Mouse (Mus musculus) gastrocnemius, adult 2 months (tissue): ENCODE measurements around the gene Dusp3. TPM values are rescaled to one million over a fixed set of nuclear protein-coding genes. Genes with fewer than 3 reads are reported as not detected.

Source experiments
- DNase-seq: peaks from one replicate; pipeline ENCODE4 v3.0.0; 2022
- H3K27ac ChIP-seq: fragments of 200-600 bp; 2 replicates; pipeline ENCODE4 v1.8.1; 2022; ENCODE audit warnings: mild to moderate bottlenecking
- H3K4me3 ChIP-seq: fragments of 200-600 bp; 2 replicates; pipeline ENCODE4 v1.8.1; 2022; ENCODE audit warnings: mild to moderate bottlenecking, moderate library complexity
- CTCF ChIP-seq: fragments of 200-600 bp; IDR thresholded peaks from 2 replicates; pipeline ENCODE4 v1.8.1; 2022; ENCODE audit warnings: antibody characterized with exemption, mild to moderate bottlenecking, moderate library complexity
- intact Hi-C: fragments of 180-260 bp; cut with DNase I; formaldehyde crosslinking; loops from one replicate; pipeline ENCODE4 v1.15.1; 2025
- total RNA-seq, 2 experiments: library from RNA; stranded (reverse); gene quantifications; 2 replicates each; pipeline ENCODE4 v1.2.3; 2021

Dusp3 gene
- total RNA-seq, 2 experiments from 2014 or later, result 123 to 129 TPM

DNA sequence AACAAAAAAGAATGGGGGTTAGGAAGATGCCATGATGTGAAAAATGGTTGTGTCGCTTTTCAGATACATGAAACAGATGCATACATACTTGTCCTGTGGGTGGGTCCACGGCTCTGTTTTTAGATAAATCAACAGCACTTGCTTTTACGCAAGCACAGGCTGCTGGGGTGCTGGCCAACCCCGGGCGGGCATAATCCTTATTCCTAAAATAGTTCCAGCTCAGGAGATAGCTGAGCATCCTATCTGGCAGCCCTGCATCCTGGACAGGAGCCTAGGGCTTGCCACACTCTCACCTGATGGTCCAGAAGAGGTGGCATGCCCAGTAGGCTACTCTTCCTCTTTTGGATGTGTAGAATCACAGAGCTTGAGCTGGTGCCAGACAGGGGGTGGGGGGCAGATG lies 36.8 kb downstream of the Dusp3 start:
- intact Hi-C loops, result no loop called here
- Histone ChIP-seq H3K27ac (no peak overlapping the region), H3K4me3 (no peak overlapping the region)
- DNase-seq, result peak; percentile 52
- no peak for TF ChIP-seq CTCF

DNA sequence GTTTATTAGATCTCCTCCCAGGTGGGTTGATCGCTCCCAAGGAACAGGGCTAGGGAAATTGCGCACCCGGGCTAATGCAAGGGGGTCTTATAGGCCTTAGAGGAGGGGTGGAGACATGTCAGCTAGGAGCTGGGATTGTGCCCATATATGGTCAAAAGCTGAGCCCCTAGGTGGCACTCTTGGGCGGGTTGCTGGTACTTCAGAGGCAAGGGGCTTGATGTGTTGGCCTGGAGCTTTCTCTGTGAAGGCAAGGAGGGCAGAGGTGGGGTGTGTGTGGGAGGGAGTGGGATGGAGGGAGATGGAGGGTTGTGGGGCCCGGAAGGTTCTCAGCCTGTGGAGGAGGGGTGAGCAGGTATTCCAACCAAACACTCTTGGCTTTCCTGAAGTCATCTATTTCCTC lies 40.3 kb downstream of the Dusp3 start:
- Histone ChIP-seq H3K4me3 (no peak overlapping the region), H3K27ac (no peak overlapping the region)
- DNase-seq, result no peak
- intact Hi-C loops, result no loop called here
- no peak for TF ChIP-seq CTCF

DNA sequence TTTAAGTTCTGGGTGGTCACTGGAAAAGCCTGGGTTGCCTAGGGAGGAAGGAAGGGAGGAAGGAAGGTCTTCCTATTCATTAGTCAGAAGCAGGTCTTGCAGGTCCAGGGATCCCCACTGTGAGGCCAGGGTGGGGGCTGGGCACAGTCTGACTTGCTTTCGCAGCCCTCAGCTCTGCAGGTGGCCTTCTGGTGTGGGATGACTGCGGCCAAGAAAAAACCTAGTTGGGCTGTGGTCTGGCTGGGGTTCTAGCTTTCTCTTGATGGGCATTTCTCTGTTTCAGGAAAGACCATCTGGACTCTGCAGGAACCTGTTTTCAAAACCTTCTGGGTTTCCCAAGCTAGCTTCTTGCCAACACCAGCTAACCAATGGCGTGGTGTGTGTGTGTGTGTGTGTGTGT lies 43.8 kb downstream of the Dusp3 start:
- TF ChIP-seq CTCF, result no peak
- intact Hi-C loops, result no loop called here
- DNase-seq, result no peak
- Histone ChIP-seq H3K4me3 (no peak overlapping the region), H3K27ac (no peak overlapping the region)

DNA sequence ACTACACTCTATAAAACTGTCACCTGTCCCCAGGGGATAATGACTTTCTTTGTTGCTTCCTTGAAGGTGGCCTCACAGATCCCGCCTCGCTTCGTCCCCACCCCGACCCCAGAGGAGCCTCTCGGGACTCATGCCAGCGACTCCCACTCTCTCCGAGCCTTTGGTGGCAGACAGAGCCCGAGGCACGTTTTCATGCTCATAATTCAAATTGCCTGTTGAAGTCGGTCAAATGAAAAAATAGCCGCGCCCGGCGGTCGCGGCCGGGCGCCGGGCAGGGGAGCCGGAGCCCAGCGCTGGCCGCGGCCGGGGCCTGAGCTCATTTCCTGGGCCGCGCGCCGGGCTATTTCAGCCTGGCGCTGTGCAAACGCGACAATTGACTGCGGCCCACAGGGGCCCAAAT lies 49.7 kb downstream of the Dusp3 start:
- H3K27ac ChIP-seq, result 0 out of 2 replicates have a peak overlapping the region, but pooled peaks have one; percentile 20
- peak overlapping the region; percentile 65 for H3K4me3 ChIP-seq
- intact Hi-C loops, result no loop called here
- DNase-seq, result peak; percentile 56
- no peak for TF ChIP-seq CTCF

DNA sequence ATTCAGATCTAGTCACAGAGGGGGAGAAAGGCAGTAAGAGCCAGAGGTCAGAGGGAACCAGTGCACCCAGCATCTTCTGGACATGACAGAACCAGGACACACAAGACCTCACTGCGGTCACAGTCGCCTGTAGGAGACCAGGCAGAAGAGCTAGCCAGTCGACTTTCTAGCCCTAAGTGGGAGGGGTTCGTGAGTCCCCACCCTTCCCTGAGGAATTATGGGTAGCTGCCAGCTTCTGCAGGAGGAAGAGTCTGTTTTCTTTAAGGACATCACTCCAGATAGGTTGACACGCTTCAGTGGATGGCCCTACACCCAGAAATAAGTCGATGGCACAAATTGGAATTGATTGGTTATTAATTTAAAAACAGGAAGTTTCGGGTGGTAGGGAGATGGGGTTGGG lies 50.4 kb downstream of the Dusp3 start:
- TF ChIP-seq CTCF, result no peak
- Histone ChIP-seq H3K27ac (no peak overlapping the region), H3K4me3 (no peak overlapping the region)
- DNase-seq, result no peak
- intact Hi-C loops, result no loop called here

DNA sequence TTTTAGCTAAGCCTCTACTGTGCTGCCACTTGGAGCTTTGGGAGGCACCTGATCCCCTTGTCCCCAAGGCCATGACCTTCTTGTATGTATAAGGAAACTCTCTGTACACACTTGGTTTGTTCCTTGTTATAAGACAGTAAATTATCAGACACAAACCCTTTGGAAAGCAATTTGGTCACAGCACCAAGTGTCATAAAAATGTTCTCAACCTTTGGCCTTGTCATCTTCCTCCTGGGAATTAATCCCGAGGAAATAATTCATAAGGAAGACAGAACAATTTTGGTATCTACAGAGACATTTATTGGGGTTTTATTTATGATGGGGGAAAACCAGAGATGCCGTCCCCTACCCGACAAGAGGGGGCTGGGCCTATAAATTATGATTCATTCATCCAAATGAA lies 51.1 kb downstream of the Dusp3 start:
- DNase-seq, result no peak
- no peak for TF ChIP-seq CTCF
- intact Hi-C loops, result no loop called here
- H3K4me3 ChIP-seq, result no peak overlapping the region
- H3K27ac ChIP-seq, result no peak overlapping the region

DNA sequence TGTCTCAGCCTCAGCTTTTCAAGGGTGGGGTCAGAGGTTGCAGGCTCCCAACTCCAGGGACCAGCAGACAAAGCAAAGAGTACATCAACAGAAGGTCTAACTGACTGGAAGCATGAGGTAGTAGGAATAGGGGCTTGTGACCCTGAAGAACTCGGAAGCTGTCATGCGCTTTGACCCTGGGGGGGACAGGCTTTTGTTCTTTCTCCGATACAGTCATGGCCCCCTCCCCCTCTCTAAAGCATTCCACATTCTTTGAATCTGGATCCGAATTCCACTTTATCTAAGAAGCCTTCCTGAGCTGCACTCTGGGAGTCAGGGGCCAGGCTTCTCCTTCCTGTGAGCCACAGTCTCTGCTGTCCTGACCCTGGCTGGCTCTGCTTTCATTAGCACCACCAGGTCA lies 54.8 kb downstream of the Dusp3 start:
- DNase-seq, result no peak
- no peak overlapping the region for H3K4me3 ChIP-seq
- intact Hi-C loops, result no loop called here
- TF ChIP-seq CTCF, result no peak
- H3K27ac ChIP-seq, result no peak overlapping the region

DNA sequence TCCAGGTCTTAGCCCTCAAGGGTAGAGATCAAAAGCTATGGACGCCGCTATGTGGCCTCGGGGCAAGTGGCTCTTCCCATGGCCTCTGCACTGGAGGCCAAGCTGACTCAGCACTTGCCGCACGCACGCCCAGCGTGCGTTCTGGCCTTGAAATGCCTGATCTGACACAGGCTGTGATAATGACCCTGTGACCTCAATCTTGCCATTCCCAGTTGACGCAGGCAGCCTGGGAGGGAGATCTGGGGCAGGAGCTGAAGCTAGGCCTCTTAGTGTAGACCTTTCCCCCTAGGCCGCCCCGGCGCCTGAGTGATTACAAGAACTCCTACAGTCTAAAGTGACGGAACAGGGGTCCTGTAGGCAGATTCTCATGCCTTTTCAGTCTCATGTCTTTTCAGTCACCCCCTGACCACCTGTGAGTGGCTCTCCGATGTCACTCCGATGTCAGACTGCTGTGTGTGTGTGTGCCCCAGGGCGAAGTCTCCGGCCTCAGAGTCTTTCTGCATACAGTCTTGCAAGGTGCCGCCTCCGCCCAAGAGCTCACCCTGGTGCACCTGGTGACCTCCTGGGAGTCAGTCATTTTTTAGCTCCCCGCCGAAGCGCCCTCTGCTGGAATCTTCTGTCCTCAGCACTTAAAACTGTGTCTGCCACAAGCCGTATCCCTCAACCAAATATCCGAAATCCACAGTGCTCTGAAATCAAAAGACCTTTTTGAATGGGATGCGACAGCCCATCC lies 58.6 kb downstream of the Dusp3 start:
- intact Hi-C loops, result no loop called here
- DNase-seq, result peak; percentile 45
- no peak overlapping the region for H3K27ac ChIP-seq
- TF ChIP-seq CTCF, result peak; percentile 67
- no peak overlapping the region for H3K4me3 ChIP-seq

DNA sequence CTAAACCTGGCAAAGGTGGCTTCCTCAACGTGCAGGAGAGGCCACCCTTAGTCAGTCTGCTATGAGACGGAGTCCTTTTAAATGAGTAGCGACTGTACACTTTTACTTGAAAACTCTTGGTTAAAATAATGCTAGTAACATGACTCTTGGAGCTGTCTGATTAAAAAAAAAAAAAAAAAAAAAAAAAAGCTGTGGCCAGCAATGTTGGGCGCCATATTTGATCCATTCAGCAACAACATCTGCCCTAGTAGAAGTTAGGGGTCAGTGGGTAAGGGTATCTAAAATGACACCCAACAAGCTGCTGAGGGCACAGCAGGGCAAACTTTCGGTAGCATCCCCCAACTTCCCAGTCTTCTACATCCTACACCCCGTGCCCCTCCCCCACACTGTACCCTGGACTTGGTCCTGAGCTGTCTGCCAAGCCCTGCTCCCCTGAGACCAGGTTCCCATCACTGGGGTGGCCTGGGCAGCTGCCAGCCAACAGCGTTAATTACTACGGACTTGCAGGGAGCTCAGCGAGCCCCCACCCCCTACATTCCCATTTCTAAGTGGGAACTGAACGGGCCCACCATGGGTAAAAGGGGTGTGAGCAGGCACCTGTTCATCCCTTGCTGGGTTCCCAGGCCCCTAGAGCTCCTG lies 59.7 kb downstream of the Dusp3 start:
- Histone ChIP-seq H3K4me3 (no peak overlapping the region), H3K27ac (no peak overlapping the region)
- DNase-seq, result no peak
- TF ChIP-seq CTCF, result no peak
- intact Hi-C loops, result no loop called here

DNA sequence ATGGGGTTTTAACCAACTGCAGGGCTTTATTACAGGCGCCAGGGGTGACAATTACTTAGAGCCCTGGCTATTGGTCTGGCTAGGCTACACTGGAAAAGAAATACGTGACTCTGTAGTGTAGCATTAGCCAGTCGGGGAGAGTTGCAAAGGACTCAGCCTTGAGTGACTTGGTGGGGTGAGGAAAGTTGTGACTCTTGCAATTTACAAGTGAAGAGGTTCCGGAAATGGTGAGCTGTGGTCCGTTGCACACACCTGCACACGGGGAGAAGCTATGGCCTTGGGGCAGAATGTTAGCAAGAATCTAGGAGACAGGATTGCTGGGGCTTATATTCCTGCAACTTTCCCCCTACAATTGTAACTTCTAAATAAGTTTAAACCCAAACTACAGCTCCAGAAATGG lies 61.2 kb downstream of the Dusp3 start:
- Histone ChIP-seq H3K27ac (no peak overlapping the region), H3K4me3 (no peak overlapping the region)
- no peak for TF ChIP-seq CTCF
- DNase-seq, result no peak
- intact Hi-C loops, result no loop called here

DNA sequence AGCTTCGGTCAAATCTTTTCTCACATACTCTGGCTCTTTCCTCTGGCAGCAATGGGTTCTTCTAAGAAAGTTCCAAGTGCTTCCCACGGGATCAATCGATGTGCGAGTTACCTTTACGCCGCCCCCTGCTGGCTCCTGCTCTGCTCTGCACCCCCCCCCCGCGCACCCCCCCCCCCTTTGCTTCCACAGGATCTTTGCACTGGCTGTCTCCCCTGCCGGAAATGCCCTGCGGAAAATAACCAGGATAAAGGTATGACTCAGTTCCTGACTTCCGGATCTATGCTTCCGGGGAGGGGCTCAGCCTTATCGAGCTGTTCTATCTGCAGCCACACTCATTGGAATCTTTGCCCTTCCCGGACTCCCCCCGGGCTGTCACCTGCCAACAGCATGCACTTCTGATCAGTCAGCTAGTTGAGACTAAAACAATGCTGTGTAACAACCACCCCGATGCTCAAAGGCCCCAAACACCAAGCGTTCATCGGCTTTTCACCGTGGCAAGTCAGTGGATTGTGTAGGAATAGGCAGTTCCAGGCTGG lies 62.3 kb downstream of the Dusp3 start:
- no peak for DNase-seq
- intact Hi-C loops, result no loop called here
- TF ChIP-seq CTCF, result peak; percentile 4; the same call in 1 of the 2 replicates
- Histone ChIP-seq H3K27ac (no peak overlapping the region), H3K4me3 (no peak overlapping the region)

DNA sequence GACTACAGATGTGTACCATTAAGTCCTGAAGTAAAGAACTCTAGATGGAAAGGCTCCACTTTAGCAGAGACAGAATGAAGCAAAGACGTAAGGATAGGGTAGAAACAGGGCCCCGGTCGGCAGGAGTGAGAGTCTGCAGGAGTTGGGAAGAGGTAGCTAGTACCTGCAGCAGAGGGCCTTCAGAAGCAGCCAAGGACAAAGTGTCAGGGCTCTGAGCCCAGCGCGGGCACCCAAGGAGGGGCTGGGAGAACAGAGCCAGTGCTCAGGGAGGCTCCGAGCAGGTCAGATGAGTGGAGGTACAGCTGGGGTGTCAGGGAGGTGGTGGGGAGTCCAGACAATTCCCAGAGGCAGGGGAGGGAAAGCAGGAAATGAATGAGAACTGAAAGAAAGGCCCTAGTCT lies 62.8 kb downstream of the Dusp3 start:
- intact Hi-C loops, result no loop called here
- no peak for DNase-seq
- no peak overlapping the region for H3K27ac ChIP-seq
- no peak for TF ChIP-seq CTCF
- no peak overlapping the region for H3K4me3 ChIP-seq

DNA sequence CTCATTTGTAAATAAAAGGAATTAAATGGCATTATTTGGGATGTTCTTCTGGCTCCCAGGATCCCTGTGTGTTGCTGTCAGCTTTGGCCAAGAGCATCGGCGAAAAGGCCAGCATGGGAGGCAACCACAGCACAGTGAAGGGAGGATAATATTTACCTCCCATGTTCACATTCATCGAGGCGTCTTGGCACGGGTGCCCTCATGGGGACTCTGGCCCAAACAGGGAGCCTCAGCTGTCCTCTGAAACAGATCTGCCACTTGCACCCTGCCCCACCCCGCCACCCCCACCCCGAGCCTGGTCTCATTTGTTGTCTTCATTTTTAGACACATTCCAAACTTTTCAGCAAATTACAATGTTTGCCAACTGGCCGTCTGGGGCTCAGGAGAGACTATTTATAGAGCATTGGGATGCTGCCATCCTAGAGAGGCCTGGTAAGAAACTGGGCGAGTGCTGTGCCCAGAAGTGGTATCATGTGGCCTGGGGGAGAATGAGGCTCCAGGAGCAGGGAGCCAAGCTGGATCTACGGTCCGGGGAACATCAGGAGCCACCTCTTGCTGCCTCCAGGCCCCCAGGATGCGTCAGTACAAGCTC lies 65.4 kb downstream of the Dusp3 start:
- intact Hi-C loops, result no loop called here
- peak; percentile 69 for DNase-seq
- Histone ChIP-seq H3K4me3 (peak overlapping the region; percentile 38), H3K27ac (peak overlapping the region; percentile 73)
- no peak for TF ChIP-seq CTCF

Other genes with a start within 250 kb of the Dusp3 start
- gene Etv4, start 201.6 kb downstream of the Dusp3 start, total RNA-seq, result 1 to 10 TPM; 2.7 to 3.1 TPM
- gene Meox1, start 92.6 kb downstream of the Dusp3 start, total RNA-seq, result 1 to 10 TPM; 1.1 to 4.7 TPM
- not detected for gene Sost, start 20.0 kb downstream of the Dusp3 start, total RNA-seq
- gene Cfap97d1, start 2.7 kb downstream of the Dusp3 start, total RNA-seq, result not detected
- 10 to 100 TPM; 19.4 to 34.7 TPM for gene Mpp3, start 41.4 kb upstream of the Dusp3 start, total RNA-seq
- gene Cd300lg, start 54.5 kb upstream of the Dusp3 start, total RNA-seq, result 10 to 100 TPM; 17.6 to 18.9 TPM
- 1 to 10 TPM; 1.2 TPM for gene Mpp2, start 101.5 kb upstream of the Dusp3 start, total RNA-seq
- not detected for gene Ppy, start 114.3 kb upstream of the Dusp3 start, total RNA-seq
- not detected for gene Pyy, start 120.8 kb upstream of the Dusp3 start, total RNA-seq
- gene Nags, start 158.5 kb upstream of the Dusp3 start, total RNA-seq, result not detected
- 10 to 100 TPM in 1 of 2 experiments, 1 to 10 TPM in 1; 9.8 to 10.2 TPM for gene Tmem101, start 169.4 kb upstream of the Dusp3 start, total RNA-seq
- 100 to 1,000 TPM in 1 of 2 experiments, 10 to 100 TPM in 1; 95.3 to 106 TPM for gene Lsm12, start 198.3 kb upstream of the Dusp3 start, total RNA-seq
- gene G6pc3, start 202.6 kb upstream of the Dusp3 start, total RNA-seq, result 10 to 100 TPM; 50.3 to 53.0 TPM
- gene Hdac5, start 243.2 kb upstream of the Dusp3 start, total RNA-seq, result 10 to 100 TPM; 78.3 to 78.7 TPM